Mouse (Mus musculus) spleen, adult 10 weeks (tissue): Measurements from ENCODE around the gene Gm28710. TPM values are rescaled to one million over a fixed set of nuclear protein-coding genes. Genes with fewer than 3 reads are reported as not detected.

Experiments used
- polyA plus RNA-seq: library from polyadenylated mRNA; stranded (reverse); fragments of 350-450 nt; fragmentation: Illumina TruSeq; extraction: RNeasy Lipid Tissue Mini Kit (QIAGEN cat#74804); gene quantifications from one replicate; pipeline ENCODE4 v1.2.3, GENCODE M21; 2015; ENCODE audit warnings: low replicate concordance; ENCODE audit not compliant: insufficient read depth

Gm28710 gene
- polyA plus RNA-seq = not detected

GRCm38 (mm10) chr5:16791243-16791860 lies at the start of gene Gm28710:
Gene Gm28710 (plus strand): TSS chr5:16791810.

Other genes with a start within 250 kb of the Gm28710 start
- 4.4 TPM for gene Hgf, start 238.3 kb upstream of the Gm28710 start, polyA plus RNA-seq